ENCODE assay signal across 12 mouse cellular contexts in the genomic region with DNA sequence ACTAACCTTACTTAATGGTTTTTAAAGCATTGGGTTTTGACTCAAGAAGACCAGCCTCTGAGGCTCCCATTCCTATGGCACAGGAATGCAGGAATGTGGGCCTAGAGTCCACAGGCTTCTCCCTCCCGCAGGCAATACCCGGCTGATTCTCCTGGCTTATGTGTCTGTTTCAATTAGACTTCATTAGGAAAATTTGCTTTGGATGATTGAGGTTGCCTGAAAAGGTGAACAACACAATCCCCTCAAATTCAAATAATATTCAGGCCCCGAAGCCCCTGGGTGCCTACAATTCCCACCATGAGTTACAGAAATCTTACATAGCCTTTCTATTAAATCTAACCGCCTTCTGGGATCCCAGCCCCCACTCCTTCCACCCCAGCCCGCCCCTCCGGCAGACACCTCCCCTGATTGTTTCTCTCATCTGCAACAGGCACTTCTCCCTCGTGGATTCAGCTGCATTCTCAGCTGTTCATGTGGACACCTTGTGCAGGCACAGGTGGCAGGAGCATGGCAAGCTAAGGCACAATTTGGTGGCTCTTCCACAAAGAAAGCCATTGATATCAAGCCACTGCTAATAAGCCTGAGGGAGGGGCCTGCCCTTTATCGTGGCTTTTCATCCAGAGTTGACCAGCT. TPM values are rescaled to one million over a fixed set of nuclear protein-coding genes. Genes with fewer than 3 reads are reported as not detected.
DNase-seq lines count a peak whose midpoint lies in the region; ATAC-seq and TF ChIP-seq lines count a peak whose summit lies in the region.
"Had no signal": no experiment of that assay in that cellular context is flagged by ENCODE, and none has a peak within 500 bp of the region (broad histone marks: within the 10 kb centered on the region; RNA-seq: fewer than 3 reads in every experiment).

No protein-coding gene starts in this region.

- 0 out of 2 replicates have a peak overlapping the region, but pooled peaks have one; percentile 2 for H3K4me3 ChIP-seq in intestine, embryonic 15.5 days (replicated peaks)
- H3K4me3 ChIP-seq in intestine, postnatal 0 days (ENCODE audit: low read depth, low read length): no peak overlapping the region
- H3K4me3 ChIP-seq in embryonic facial prominence, embryonic 14.5 days (ENCODE audit: low read depth, low read length): peak overlapping the region; percentile 20; the same call in 1 of the 2 replicates
- peak overlapping the region; percentile 8 for H3K4me3 ChIP-seq in hindbrain, embryonic 16.5 days (ENCODE audit: low read length)
- no peak overlapping the region for H3K4me3 ChIP-seq in myocyte
- H3K4me3 ChIP-seq: gastrocnemius, adult 2 months had no signal

- no peak for TF ChIP-seq POLR2A in myocyte (IDR thresholded peaks at IDR 0.05; ENCODE audit: insufficient read length, low read depth)

- no peak for ATAC-seq in intestine, embryonic 15.5 days
- ATAC-seq in intestine, postnatal 0 days: no peak
- no peak for ATAC-seq in embryonic facial prominence, embryonic 14.5 days (ENCODE audit: low read depth)
- no peak for ATAC-seq in hindbrain, embryonic 16.5 days

- H3K9ac ChIP-seq in intestine, embryonic 15.5 days: no peak overlapping the region
- no peak overlapping the region for H3K9ac ChIP-seq in intestine, postnatal 0 days (ENCODE audit: low read depth, low read length)
- no peak overlapping the region for H3K9ac ChIP-seq in embryonic facial prominence, embryonic 14.5 days (ENCODE audit: low read depth, low read length)
- no peak overlapping the region for H3K9ac ChIP-seq in hindbrain, embryonic 16.5 days (ENCODE audit: low read depth, low read length)

- TF ChIP-seq CTCF in intestine, postnatal 0 days (IDR thresholded peaks at IDR 0.05; ENCODE audit: low read depth): no peak

- H3K36me3 ChIP-seq in intestine, embryonic 15.5 days: peaks cover 10% of the 10 kb centered on the region
- peaks cover 4% of the 10 kb centered on the region; the same call in 1 of the 2 replicates for H3K36me3 ChIP-seq in intestine, postnatal 0 days (ENCODE audit: control insufficient read depth, insufficient read depth)
- H3K36me3 ChIP-seq in embryonic facial prominence, embryonic 14.5 days (ENCODE audit: control insufficient read depth, insufficient read depth, low read length): peaks cover 47% of the 10 kb centered on the region
- peaks cover 6% of the 10 kb centered on the region for H3K36me3 ChIP-seq in hindbrain, embryonic 16.5 days (ENCODE audit: control insufficient read depth, insufficient read depth, low read length)
- H3K36me3 ChIP-seq in myocyte (ENCODE audit: control insufficient read depth, insufficient read depth): peaks cover 4% of the 10 kb centered on the region

- peaks cover 7% of the 10 kb centered on the region; the same call in 1 of the 2 replicates for H3K4me1 ChIP-seq in intestine, embryonic 15.5 days (replicated peaks)
- H3K4me1 ChIP-seq in intestine, postnatal 0 days (replicated peaks; ENCODE audit: control insufficient read depth, insufficient read depth, low read length): no peaks in the 10 kb centered on the region
- peaks cover 4% of the 10 kb centered on the region; the same call in 1 of the 2 replicates for H3K4me1 ChIP-seq in embryonic facial prominence, embryonic 14.5 days (ENCODE audit: control insufficient read depth, insufficient read depth, low read length)
- H3K4me1 ChIP-seq in hindbrain, embryonic 16.5 days (ENCODE audit: control insufficient read depth, insufficient read depth, low read depth, low read length): peaks cover 19% of the 10 kb centered on the region

- WGBS in intestine, embryonic 15.5 days: 60% methylated on average over 8 of the region's 8 CpGs
- WGBS in intestine, postnatal 0 days: 58% methylated on average over 8 of the region's 8 CpGs
- WGBS in embryonic facial prominence, embryonic 14.5 days: 46% methylated on average over 8 of the region's 8 CpGs
- WGBS in hindbrain, embryonic 16.5 days: 52% methylated on average over 8 of the region's 8 CpGs

- H3K27ac ChIP-seq in intestine, embryonic 15.5 days: no peak overlapping the region
- no peak overlapping the region for H3K27ac ChIP-seq in intestine, postnatal 0 days (ENCODE audit: low read depth, low read length)
- no peak overlapping the region for H3K27ac ChIP-seq in embryonic facial prominence, embryonic 14.5 days (replicated peaks; ENCODE audit: low read depth, low read length)
- H3K27ac ChIP-seq in hindbrain, embryonic 16.5 days (ENCODE audit: low read depth, low read length): no peak overlapping the region
- H3K27ac ChIP-seq: gastrocnemius, adult 2 months had no signal

- DNase-seq in embryonic facial prominence, embryonic 14.5 days (ENCODE audit: low spot score): no peak
- no peak for DNase-seq in adipocyte (ENCODE audit: low spot score)
- DNase-seq in kidney, postnatal 25 days: no peak
- DNase-seq in frontal cortex, postnatal 36 days (ENCODE audit: low spot score in 2 of 2): no peak
- DNase-seq: adrenal gland, postnatal 14 days; cerebellum, postnatal 14 days; gastrocnemius, adult 2 months; lung, postnatal 10 days had no signal

- peak overlapping the region; percentile 57 for H3K4me2 ChIP-seq in intestine, embryonic 15.5 days (replicated peaks)
- no peak overlapping the region for H3K4me2 ChIP-seq in intestine, postnatal 0 days (replicated peaks; ENCODE audit: low read depth)
- H3K4me2 ChIP-seq in embryonic facial prominence, embryonic 14.5 days (ENCODE audit: low read depth, low read length): peak overlapping the region; percentile 48
- peak overlapping the region; percentile 68 for H3K4me2 ChIP-seq in hindbrain, embryonic 16.5 days (ENCODE audit: low read length)
- peak overlapping the region; percentile 55 for H3K4me2 ChIP-seq in myocyte (ENCODE audit: low read depth)

- peaks cover 17% of the 10 kb centered on the region for H3K9me3 ChIP-seq in intestine, embryonic 15.5 days
- H3K9me3 ChIP-seq in intestine, postnatal 0 days (ENCODE audit: control insufficient read depth): peaks cover 2% of the 10 kb centered on the region; the same call in 1 of the 2 replicates
- H3K9me3 ChIP-seq in embryonic facial prominence, embryonic 14.5 days (ENCODE audit: control insufficient read depth, low read length): peaks cover 38% of the 10 kb centered on the region
- peaks cover 20% of the 10 kb centered on the region for H3K9me3 ChIP-seq in hindbrain, embryonic 16.5 days (ENCODE audit: control insufficient read depth, low read length)

- H3K27me3 ChIP-seq in intestine, embryonic 15.5 days (replicated peaks): peaks cover 20% of the 10 kb centered on the region
- H3K27me3 ChIP-seq in intestine, postnatal 0 days (replicated peaks; ENCODE audit: control insufficient read depth, insufficient read depth, low read length): peaks cover 15% of the 10 kb centered on the region
- peaks cover 26% of the 10 kb centered on the region for H3K27me3 ChIP-seq in embryonic facial prominence, embryonic 14.5 days (replicated peaks; ENCODE audit: control insufficient read depth, insufficient read depth, low read length)
- H3K27me3 ChIP-seq in hindbrain, embryonic 16.5 days (replicated peaks; ENCODE audit: control insufficient read depth, insufficient read depth, low read length): peaks cover 18% of the 10 kb centered on the region
- H3K27me3 ChIP-seq in myocyte (ENCODE audit: control insufficient read depth, insufficient read depth, insufficient read length): no peaks in the 10 kb centered on the region

- H3K79me2 ChIP-seq in myocyte (ENCODE audit: control insufficient read depth, insufficient read depth): peaks cover 61% of the 10 kb centered on the region

- no peak overlapping the region for H3ac ChIP-seq in myocyte (ENCODE audit: control insufficient read depth, insufficient read length)

TF ChIP-seq in myocyte, 11 proteins besides CTCF, POLR2A, EP300 and RAD21:
- TF ChIP-seq E2F4 (IDR thresholded peaks at IDR 0.05; ENCODE audit: insufficient read depth): no peak
- TF ChIP-seq TCF12 (IDR thresholded peaks at IDR 0.05; ENCODE audit: insufficient read depth, poor library complexity, severe bottlenecking): peak; percentile 89
- no peak for TF ChIP-seq SRF (IDR thresholded peaks at IDR 0.05; ENCODE audit: control insufficient read depth, insufficient read length, low read depth)
- TF ChIP-seq TCF3 (IDR thresholded peaks at IDR 0.05; ENCODE audit: insufficient read length, low read depth): peak; percentile 90
- peak; percentile 55 to 97 (median 88) for TF ChIP-seq MYOG (IDR thresholded peaks at IDR 0.05; ENCODE audit: control insufficient read depth in 1 of 3, insufficient read depth in 1 of 3, insufficient read length in 2 of 3, low read depth in 2 of 3)
- no peak for TF ChIP-seq POLR2AphosphoS2 (IDR thresholded peaks at IDR 0.05; ENCODE audit: insufficient read length, low read depth)
- TF ChIP-seq REST (IDR thresholded peaks at IDR 0.05; ENCODE audit: insufficient read depth, insufficient read length): no peak
- TF ChIP-seq MAX (IDR thresholded peaks at IDR 0.05; ENCODE audit: low read depth): no peak
- peak; percentile 31 to 97 (median 95) for TF ChIP-seq MYOD1 (IDR thresholded peaks at IDR 0.05; ENCODE audit: control insufficient read depth in 1 of 3, insufficient read length in 2 of 3, low read depth in 2 of 3)
- no peak for TF ChIP-seq USF1 (IDR thresholded peaks at IDR 0.05; ENCODE audit: low read depth)
- TF ChIP-seq CEBPB (IDR thresholded peaks at IDR 0.05; ENCODE audit: insufficient read depth, poor library complexity, severe bottlenecking): no peak

RNA-seq across cellular contexts. Expression of a gene that starts 7.0 kb away (rescaled TPM):
- 1,496 and 1,641 TPM in 2 replicates for polyA plus RNA-seq in intestine, embryonic 15.5 days (2015; fragmentation: Nextera tagmentation; extraction: Ambion mirVana)
- 686 and 705 TPM in 2 replicates for polyA plus RNA-seq in intestine, postnatal 0 days (2015; fragmentation: Nextera tagmentation; extraction: Ambion mirVana)
- polyA plus RNA-seq in embryonic facial prominence, embryonic 14.5 days (2014; fragmentation: Nextera tagmentation; extraction: Ambion mirVana): 2,600 and 2,666 TPM in 2 replicates
- polyA plus RNA-seq in hindbrain, embryonic 16.5 days (2015; fragmentation: Nextera tagmentation; extraction: Ambion mirVana): 1,030 and 1,626 TPM in 2 replicates
- 1,706 TPM for polyA plus RNA-seq in myocyte (2012; fragmentation: generic; extraction: Trizol)

RNA-seq across cellular contexts. Expression of a gene that starts 55.4 kb away (rescaled TPM):
- polyA plus RNA-seq in intestine, embryonic 15.5 days (2015; fragmentation: Nextera tagmentation; extraction: Ambion mirVana): 29.6 and 40.8 TPM in 2 replicates
- polyA plus RNA-seq in intestine, postnatal 0 days (2015; fragmentation: Nextera tagmentation; extraction: Ambion mirVana): 2.7 and 3.5 TPM in 2 replicates
- polyA plus RNA-seq in embryonic facial prominence, embryonic 14.5 days (2014; fragmentation: Nextera tagmentation; extraction: Ambion mirVana): 15.1 and 18.1 TPM in 2 replicates
- 15.1 and 23.5 TPM in 2 replicates for polyA plus RNA-seq in hindbrain, embryonic 16.5 days (2015; fragmentation: Nextera tagmentation; extraction: Ambion mirVana)
- 9.7 TPM for polyA plus RNA-seq in myocyte (2012; fragmentation: generic; extraction: Trizol)

Comparison
In these comparisons a context has a peak if more than half of its experiments do, and no peak if none do; other contexts are left out.
1. H3K4me3 ChIP-seq: peak in intestine, embryonic 15.5 days (single experiment), embryonic facial prominence, embryonic 14.5 days (single experiment) and hindbrain, embryonic 16.5 days (single experiment); none in intestine, postnatal 0 days (single experiment) and myocyte (single experiment).